ENCODE assay signal across 16 mouse cellular contexts in the genomic region with DNA sequence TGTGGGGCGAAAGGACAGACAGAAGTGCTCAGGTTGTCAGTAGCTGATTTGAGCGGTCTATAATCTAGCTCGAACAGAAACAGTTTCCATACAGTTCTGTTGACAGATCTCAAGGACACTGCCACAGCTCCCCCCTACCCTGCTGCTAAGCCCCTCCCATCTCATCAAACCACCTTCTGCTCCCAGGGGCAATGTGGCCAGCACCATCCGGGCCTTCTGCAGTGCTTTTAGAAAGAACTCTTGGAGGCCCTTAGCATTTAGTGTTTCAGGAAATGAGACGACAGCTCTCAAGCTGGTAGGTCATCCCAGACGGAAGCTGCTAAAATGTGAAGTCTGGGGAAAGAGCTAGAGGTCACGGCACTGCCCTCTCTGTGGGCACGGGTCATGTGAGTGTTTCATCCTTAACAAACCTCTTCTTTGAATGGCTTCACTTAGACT. TPM values are rescaled to one million over a fixed set of nuclear protein-coding genes. Genes with fewer than 3 reads are reported as not detected.
A peak's percentile ranks its signal among the peaks of the same experiment; 100 is the strongest.
DNase-seq lines count a peak whose midpoint lies in the region; ATAC-seq lines count a peak whose summit lies in the region.
"Had no signal": no experiment of that assay in that cellular context is flagged by ENCODE, and none has a peak within 500 bp of the region (broad histone marks: within the 10 kb centered on the region; RNA-seq: fewer than 3 reads in every experiment).

No protein-coding gene starts in this region.

- no peaks in the 10 kb centered on the region for H3K9me3 ChIP-seq in hindbrain, embryonic 11.5 days (ENCODE audit: control insufficient read depth, low read length)
- H3K9me3 ChIP-seq in hindbrain, embryonic 16.5 days (ENCODE audit: control insufficient read depth, low read length) = no peaks in the 10 kb centered on the region
- no peaks in the 10 kb centered on the region for H3K9me3 ChIP-seq in heart, embryonic 13.5 days
- no peaks in the 10 kb centered on the region for H3K9me3 ChIP-seq in midbrain, embryonic 10.5 days (replicated peaks)
- H3K9me3 ChIP-seq: embryonic facial prominence, embryonic 12.5 days; liver, embryonic 15.5 days had no signal

- ATAC-seq in hindbrain, embryonic 11.5 days (ENCODE audit: low FRiP score) = no peak
- ATAC-seq in hindbrain, embryonic 16.5 days = no peak
- peak; percentile 58; the same call in 1 of the 2 replicates for ATAC-seq in heart, embryonic 13.5 days (ENCODE audit: extremely low read depth, insufficient number of reproducible peaks, low FRiP score, low TSS enrichment)
- peak; percentile 45 for ATAC-seq in megakaryocyte progenitor cell, adult 5-6 weeks (replicated peaks; ENCODE audit: poor library complexity)
- ATAC-seq: forebrain, embryonic 14.5 days had no signal

- no peaks in the 10 kb centered on the region for H3K27me3 ChIP-seq in hindbrain, embryonic 11.5 days (ENCODE audit: control insufficient read depth, insufficient read depth, low read length)
- H3K27me3 ChIP-seq in hindbrain, embryonic 16.5 days (replicated peaks; ENCODE audit: control insufficient read depth, insufficient read depth, low read length) = no peaks in the 10 kb centered on the region
- H3K27me3 ChIP-seq in heart, embryonic 13.5 days (replicated peaks) = no peaks in the 10 kb centered on the region
- peaks cover 30% of the 10 kb centered on the region for H3K27me3 ChIP-seq in midbrain, embryonic 10.5 days (ENCODE audit: low read depth, poor library complexity, severe bottlenecking)
- H3K27me3 ChIP-seq: embryonic facial prominence, embryonic 12.5 days; liver, embryonic 15.5 days had no signal

- DNase-seq in hindbrain, embryonic 11.5 days (ENCODE audit: low spot score) = peak; percentile 20
- DNase-seq in embryo, embryonic 10 days (ENCODE audit: low spot score) = peak; percentile 81
- no peak for DNase-seq in midbrain, embryonic 10.5 days (ENCODE audit: low spot score)
- DNase-seq in kidney, adult 8-10 months = no peak
- DNase-seq in cerebellum, postnatal 25 days = no peak
- DNase-seq: gastrocnemius, postnatal 25 days; kidney, postnatal 4 days; retina, postnatal 1 day; thymus, postnatal 14 days had no signal

- H3K4me3 ChIP-seq in hindbrain, embryonic 11.5 days (ENCODE audit: low read depth, low read length) = no peak overlapping the region
- no peak overlapping the region for H3K4me3 ChIP-seq in hindbrain, embryonic 16.5 days (ENCODE audit: low read length)
- no peak overlapping the region for H3K4me3 ChIP-seq in heart, embryonic 13.5 days
- H3K4me3 ChIP-seq in midbrain, embryonic 10.5 days = no peak overlapping the region
- H3K4me3 ChIP-seq: embryonic facial prominence, embryonic 12.5 days; liver, embryonic 15.5 days; myocyte had no signal

- H3K4me2 ChIP-seq in hindbrain, embryonic 11.5 days (replicated peaks; ENCODE audit: low read depth, low read length) = no peak overlapping the region
- no peak overlapping the region for H3K4me2 ChIP-seq in hindbrain, embryonic 16.5 days (ENCODE audit: low read length)
- peak overlapping the region; percentile 55 for H3K4me2 ChIP-seq in heart, embryonic 13.5 days
- H3K4me2 ChIP-seq: embryonic facial prominence, embryonic 12.5 days; liver, embryonic 15.5 days had no signal

- no peak overlapping the region for H3K27ac ChIP-seq in hindbrain, embryonic 11.5 days (ENCODE audit: low read depth, low read length)
- H3K27ac ChIP-seq in hindbrain, embryonic 16.5 days (ENCODE audit: low read depth, low read length) = no peak overlapping the region
- H3K27ac ChIP-seq in heart, embryonic 13.5 days (replicated peaks) = peak overlapping the region; percentile 88
- no peak overlapping the region for H3K27ac ChIP-seq in midbrain, embryonic 10.5 days (replicated peaks)
- H3K27ac ChIP-seq: embryonic facial prominence, embryonic 12.5 days; liver, embryonic 15.5 days had no signal

- WGBS in hindbrain, embryonic 11.5 days = 35% methylated on average over 8 of the region's 8 CpGs
- WGBS in hindbrain, embryonic 16.5 days = 47% methylated on average over 8 of the region's 8 CpGs
- WGBS in heart, embryonic 13.5 days = 20% methylated on average over 8 of the region's 8 CpGs
- whole genome bisulfite sequencing in midbrain, embryonic 10.5 days = 42% methylated on average over 8 of the region's 8 CpGs

- H3K4me1 ChIP-seq in hindbrain, embryonic 11.5 days (replicated peaks; ENCODE audit: control insufficient read depth, insufficient read depth, low read length) = no peaks in the 10 kb centered on the region
- H3K4me1 ChIP-seq in hindbrain, embryonic 16.5 days (ENCODE audit: control insufficient read depth, insufficient read depth, low read depth, low read length) = no peaks in the 10 kb centered on the region
- peaks cover 26% of the 10 kb centered on the region for H3K4me1 ChIP-seq in heart, embryonic 13.5 days
- H3K4me1 ChIP-seq in midbrain, embryonic 10.5 days = peaks cover 30% of the 10 kb centered on the region
- H3K4me1 ChIP-seq: embryonic facial prominence, embryonic 12.5 days had no signal

- no peak overlapping the region for H3K9ac ChIP-seq in hindbrain, embryonic 11.5 days (ENCODE audit: low read depth, low read length)
- H3K9ac ChIP-seq in hindbrain, embryonic 16.5 days (ENCODE audit: low read depth, low read length) = no peak overlapping the region
- H3K9ac ChIP-seq in heart, embryonic 13.5 days = peak overlapping the region; percentile 50; the same call in 1 of the 2 replicates
- H3K9ac ChIP-seq: embryonic facial prominence, embryonic 12.5 days; liver, embryonic 15.5 days had no signal

- H3K36me3 ChIP-seq in hindbrain, embryonic 11.5 days (ENCODE audit: control insufficient read depth, insufficient read depth, low read length) = no peaks in the 10 kb centered on the region
- peaks cover 12% of the 10 kb centered on the region for H3K36me3 ChIP-seq in hindbrain, embryonic 16.5 days (ENCODE audit: control insufficient read depth, insufficient read depth, low read length)
- no peaks in the 10 kb centered on the region for H3K36me3 ChIP-seq in heart, embryonic 13.5 days
- H3K36me3 ChIP-seq in midbrain, embryonic 10.5 days = peaks cover 19% of the 10 kb centered on the region
- H3K36me3 ChIP-seq: embryonic facial prominence, embryonic 12.5 days; liver, embryonic 15.5 days had no signal

RNA-seq across cellular contexts. Expression of a gene that starts 35.2 kb away (rescaled TPM):
- polyA plus RNA-seq in hindbrain, embryonic 11.5 days (2014; fragmentation: Nextera tagmentation; extraction: Ambion mirVana) = 6.6 and 6.8 TPM in 2 replicates
- 9.6 and 9.9 TPM in 2 replicates for polyA plus RNA-seq in hindbrain, embryonic 16.5 days (2015; fragmentation: Nextera tagmentation; extraction: Ambion mirVana)
- 27.7 and 30.6 TPM in 2 replicates for polyA plus RNA-seq in heart, embryonic 13.5 days (2015; fragmentation: Nextera tagmentation; extraction: Ambion mirVana)
- total RNA-seq in megakaryocyte progenitor cell, adult 5-6 weeks (2015) = 49.7 and 62.0 TPM in 2 replicates
- 112 and 130 TPM in 2 replicates for total RNA-seq in megakaryocyte progenitor cell, adult 5-6 weeks (2017)
- polyA plus RNA-seq in midbrain, embryonic 10.5 days (2016; fragmentation: Nextera tagmentation; extraction: Ambion mirVana) = 9.7 and 10.9 TPM in 2 replicates

Comparison
In these comparisons a context has a peak if more than half of its experiments do, and no peak if none do; other contexts are left out.
1. ATAC-seq: peak in heart, embryonic 13.5 days (single experiment) and megakaryocyte progenitor cell, adult 5-6 weeks (single experiment); none in hindbrain, embryonic 11.5 days (single experiment) and hindbrain, embryonic 16.5 days (single experiment).
2. DNase-seq: peak in hindbrain, embryonic 11.5 days (single experiment) and embryo, embryonic 10 days (single experiment); none in midbrain, embryonic 10.5 days (single experiment), kidney, adult 8-10 months (0 of 2) and cerebellum, postnatal 25 days (0 of 2).